Mouse (Mus musculus): ENCODE data around the gene Cdc6.

GRCm38 (mm10) chr11:98928186-98928893 is 20.7 kb downstream of the Cdc6 start:
- TF ChIP-seq POLR2A (IDR thresholded peaks at IDR 0.05; ENCODE audit: borderline replicate concordance, insufficient read depth, low read length) (no peak), CTCF (IDR thresholded peaks at IDR 0.05; ENCODE audit: borderline replicate concordance, insufficient read depth, low read depth, low read length) (no peak)

All from cerebellum, adult 2 months (tissue).